Mouse (Mus musculus): ENCODE data around the gene Wdr63.

The Wdr63 gene

GRCm38 (mm10) chr3:146122125-146122420 is 14.1 kb upstream of the Wdr63 start:
- DNase-seq (ENCODE audit: low spot score in 2 of 2) = no peak

GRCm38 (mm10) chr3:146121310-146122124 is 13.6 kb upstream of the Wdr63 start:
- DNase-seq (ENCODE audit: low spot score in 2 of 2) = no peak

GRCm38 (mm10) chr3:146117997-146118457 is 10.1 kb upstream of the Wdr63 start:
- no peak for DNase-seq (ENCODE audit: low spot score in 2 of 2)

GRCm38 (mm10) chr3:146117258-146117996 is 9.5 kb upstream of the Wdr63 start, which contains the start of gene Mcoln3:
TSS of gene Mcoln3 (plus strand) at chr3:146117450.
- no peak for DNase-seq (ENCODE audit: low spot score in 2 of 2)

- DNase-seq (ENCODE audit: low spot score in 2 of 2) = no peak
Measured at GRCm38 (mm10) chr3:146110916-146111315, 3.0 kb upstream of the Wdr63 start.

- no peak for DNase-seq (ENCODE audit: low spot score in 2 of 2)
Measured at GRCm38 (mm10) chr3:146110358-146110757, 2.4 kb upstream of the Wdr63 start.

- DNase-seq (ENCODE audit: low spot score in 2 of 2) = no peak
Measured at GRCm38 (mm10) chr3:146108945-146109344, 1.0 kb upstream of the Wdr63 start.

- peak in 1 of 2 experiments; percentile 16 for DNase-seq (ENCODE audit: low spot score in 2 of 2)
Measured at GRCm38 (mm10) chr3:146107116-146107849, 647 bp downstream of the Wdr63 start.

- DNase-seq (ENCODE audit: low spot score in 2 of 2) = no peak
Measured at GRCm38 (mm10) chr3:146102049-146102448, 5.9 kb downstream of the Wdr63 start.

- no peak for DNase-seq (ENCODE audit: low spot score in 2 of 2)
Measured at GRCm38 (mm10) chr3:146099925-146100324, 8.0 kb downstream of the Wdr63 start.

- no peak for DNase-seq (ENCODE audit: low spot score in 2 of 2)
Measured at GRCm38 (mm10) chr3:146097861-146098260, 10.1 kb downstream of the Wdr63 start.

- no peak for DNase-seq (ENCODE audit: low spot score in 2 of 2)
Measured at GRCm38 (mm10) chr3:146096986-146097385, 10.9 kb downstream of the Wdr63 start.

- DNase-seq (ENCODE audit: low spot score in 2 of 2) = no peak
Measured at GRCm38 (mm10) chr3:146095066-146095465, 12.9 kb downstream of the Wdr63 start.

GRCm38 (mm10) chr3:146090988-146091657 is 16.8 kb downstream of the Wdr63 start:
- no peak for DNase-seq (ENCODE audit: low spot score in 2 of 2)

- DNase-seq (ENCODE audit: low spot score in 2 of 2) = no peak
Measured at GRCm38 (mm10) chr3:146080241-146080640, 27.7 kb downstream of the Wdr63 start.

GRCm38 (mm10) chr3:146072780-146073179 is 35.1 kb downstream of the Wdr63 start:
- DNase-seq (ENCODE audit: low spot score in 2 of 2) = no peak

GRCm38 (mm10) chr3:146069276-146069675 is 38.7 kb downstream of the Wdr63 start:
- DNase-seq (ENCODE audit: low spot score in 2 of 2) = no peak

GRCm38 (mm10) chr3:146063146-146063545 is 44.8 kb downstream of the Wdr63 start:
- no peak for DNase-seq (ENCODE audit: low spot score in 2 of 2)

GRCm38 (mm10) chr3:146059356-146059926 is 48.5 kb downstream of the Wdr63 start:
- no peak for DNase-seq (ENCODE audit: low spot score in 2 of 2)

GRCm38 (mm10) chr3:146058263-146058662 is 49.7 kb downstream of the Wdr63 start:
- no peak for DNase-seq (ENCODE audit: low spot score in 2 of 2)

- no peak for DNase-seq (ENCODE audit: low spot score in 2 of 2)
Measured at GRCm38 (mm10) chr3:146057131-146057530, 50.8 kb downstream of the Wdr63 start.

All from frontal cortex, postnatal 10 days (tissue).